ENCODE assay signal across 8 mouse cellular contexts in genomic region chr1:61101679-61102078, GRCm38 (mm10).
DNase-seq lines count a peak whose midpoint lies in the region; ATAC-seq and TF ChIP-seq lines count a peak whose summit lies in the region.

No protein-coding gene starts in this region.

- H3K4me2 ChIP-seq in forebrain, postnatal 0 days (ENCODE audit: low read depth), result no peak overlapping the region
- no peak overlapping the region for H3K4me2 ChIP-seq in forebrain, embryonic 12.5 days
- H3K4me2 ChIP-seq in limb, embryonic 13.5 days (replicated peaks), result no peak overlapping the region
- no peak overlapping the region for H3K4me2 ChIP-seq in forebrain, embryonic 15.5 days (replicated peaks)

- no peaks in the 10 kb centered on the region for H3K36me3 ChIP-seq in forebrain, postnatal 0 days (ENCODE audit: insufficient read depth)
- no peaks in the 10 kb centered on the region for H3K36me3 ChIP-seq in forebrain, embryonic 12.5 days (replicated peaks)
- no peaks in the 10 kb centered on the region for H3K36me3 ChIP-seq in limb, embryonic 13.5 days
- H3K36me3 ChIP-seq in forebrain, embryonic 15.5 days, result no peaks in the 10 kb centered on the region

- DNase-seq in forebrain, postnatal 0 days, result no peak
- peak; percentile 15 for DNase-seq in urinary bladder, postnatal 25 days (ENCODE audit: low spot score)
- no peak for DNase-seq in urinary bladder, adult 2 months (ENCODE audit: low spot score)
- DNase-seq in thymus, postnatal 25 days, result peak; percentile 49
- DNase-seq in cerebellum, adult 2 months, result no peak

- H3K9me3 ChIP-seq in forebrain, postnatal 0 days (ENCODE audit: low read length), result no peaks in the 10 kb centered on the region
- no peaks in the 10 kb centered on the region for H3K9me3 ChIP-seq in forebrain, embryonic 12.5 days
- H3K9me3 ChIP-seq in limb, embryonic 13.5 days, result no peaks in the 10 kb centered on the region
- H3K9me3 ChIP-seq in forebrain, embryonic 15.5 days, result no peaks in the 10 kb centered on the region

- ATAC-seq in forebrain, postnatal 0 days, result no peak
- ATAC-seq in forebrain, embryonic 12.5 days (ENCODE audit: low FRiP score), result no peak
- peak; percentile 78; the same call in 1 of the 2 replicates for ATAC-seq in limb, embryonic 13.5 days (ENCODE audit: low FRiP score, low read depth)
- no peak for ATAC-seq in forebrain, embryonic 15.5 days (replicated peaks)

- 75% methylated on average over 4 of the region's 4 CpGs for WGBS in forebrain, postnatal 0 days
- 74% methylated on average over 4 of the region's 4 CpGs for WGBS in forebrain, embryonic 12.5 days
- WGBS in limb, embryonic 13.5 days, result 33% methylated on average over 4 of the region's 4 CpGs
- WGBS in forebrain, embryonic 15.5 days, result 74% methylated on average over 4 of the region's 4 CpGs
- WGBS in cerebellum, adult 2 months, result 60% methylated on average over 4 of the region's 4 CpGs

- TF ChIP-seq POLR2A in cerebellum, adult 2 months (IDR thresholded peaks at IDR 0.05; ENCODE audit: borderline replicate concordance, insufficient read depth, low read length), result no peak

- H3K4me3 ChIP-seq in forebrain, postnatal 0 days (ENCODE audit: low read depth, low read length), result no peak overlapping the region
- H3K4me3 ChIP-seq in forebrain, embryonic 12.5 days (replicated peaks), result no peak overlapping the region
- H3K4me3 ChIP-seq in limb, embryonic 13.5 days, result no peak overlapping the region
- no peak overlapping the region for H3K4me3 ChIP-seq in forebrain, embryonic 15.5 days
- no peak overlapping the region for H3K4me3 ChIP-seq in cerebellum, adult 2 months (replicated peaks; ENCODE audit: insufficient read depth, low read depth, low read length)

- no peaks in the 10 kb centered on the region for H3K4me1 ChIP-seq in forebrain, postnatal 0 days (ENCODE audit: insufficient read depth)
- H3K4me1 ChIP-seq in forebrain, embryonic 12.5 days, result no peaks in the 10 kb centered on the region
- peaks cover 28% of the 10 kb centered on the region for H3K4me1 ChIP-seq in limb, embryonic 13.5 days
- H3K4me1 ChIP-seq in forebrain, embryonic 15.5 days, result no peaks in the 10 kb centered on the region
- H3K4me1 ChIP-seq in cerebellum, adult 2 months (ENCODE audit: control insufficient read depth, insufficient read depth, low read length), result no peaks in the 10 kb centered on the region

- TF ChIP-seq CTCF in forebrain, postnatal 0 days (IDR thresholded peaks at IDR 0.05; ENCODE audit: low read depth), result peak; percentile 23; the same call in 1 of the 2 replicates
- no peak for TF ChIP-seq CTCF in cerebellum, adult 2 months (IDR thresholded peaks at IDR 0.05; ENCODE audit: borderline replicate concordance, insufficient read depth, low read depth, low read length)

- no peak overlapping the region for H3K27ac ChIP-seq in forebrain, postnatal 0 days (ENCODE audit: low read depth, low read length)
- H3K27ac ChIP-seq in forebrain, embryonic 12.5 days, result no peak overlapping the region
- no peak overlapping the region for H3K27ac ChIP-seq in limb, embryonic 13.5 days
- no peak overlapping the region for H3K27ac ChIP-seq in forebrain, embryonic 15.5 days (replicated peaks)
- H3K27ac ChIP-seq in cerebellum, adult 2 months (ENCODE audit: insufficient read depth, low read length), result no peak overlapping the region

- H3K9ac ChIP-seq in forebrain, postnatal 0 days, result no peak overlapping the region
- H3K9ac ChIP-seq in forebrain, embryonic 12.5 days, result no peak overlapping the region
- no peak overlapping the region for H3K9ac ChIP-seq in limb, embryonic 13.5 days
- no peak overlapping the region for H3K9ac ChIP-seq in forebrain, embryonic 15.5 days (replicated peaks)

- H3K27me3 ChIP-seq in forebrain, postnatal 0 days (ENCODE audit: insufficient read depth, low read length), result no peaks in the 10 kb centered on the region
- H3K27me3 ChIP-seq in forebrain, embryonic 12.5 days, result no peaks in the 10 kb centered on the region
- H3K27me3 ChIP-seq in limb, embryonic 13.5 days, result no peaks in the 10 kb centered on the region
- H3K27me3 ChIP-seq in forebrain, embryonic 15.5 days, result no peaks in the 10 kb centered on the region
- no peaks in the 10 kb centered on the region for H3K27me3 ChIP-seq in cerebellum, adult 2 months (ENCODE audit: control insufficient read depth, insufficient read depth, low read length)

Comparison
In these comparisons a context has a peak if more than half of its experiments do, and no peak if none do; other contexts are left out.
1. DNase-seq: peak in urinary bladder, postnatal 25 days (single experiment) and thymus, postnatal 25 days (single experiment); none in forebrain, postnatal 0 days (single experiment), urinary bladder, adult 2 months (single experiment) and cerebellum, adult 2 months (0 of 2).